Mouse (Mus musculus) CH12.LX (cell line): ENCODE measurements at regions not wholly inside any gene's neighbourhood (a gene's known extent, or its start where the extent isn't known, plus 50 kb on each side); places are given as distances from the start of the nearest gene placed in this dataset.

Experiments used
- DNase-seq: peaks from one replicate; pipeline ENCODE4 v3.0.0-alpha.2; 2013; ENCODE audit errors: extremely low read depth
- H3K27ac ChIP-seq: 2 replicates; pipeline ENCODE4 v1.5.1; 2012; ENCODE audit warnings: low read depth, mild to moderate bottlenecking, control low read depth, moderate library complexity; ENCODE audit not compliant: insufficient read depth
- H3K27me3 ChIP-seq: replicated peaks from 2 replicates; pipeline ENCODE3; 2012; ENCODE audit warnings: inconsistent platforms
- H3K36me3 ChIP-seq, 2 experiments: replicated peaks in 1 of 2; 2 replicates each; pipeline versions ENCODE3 to v1.6.1; 2012; ENCODE audit warnings: inconsistent platforms in 1 of 2, low read length in 1 of 2, mild to moderate bottlenecking in 1 of 2, mixed read lengths in 1 of 2, moderate library complexity in 1 of 2; ENCODE audit not compliant: control insufficient read depth in 1 of 2, insufficient read depth in 1 of 2
- H3K4me1 ChIP-seq, 2 experiments: 2 replicates each; pipeline ENCODE4 v1.6.1; 2012; ENCODE audit warnings: inconsistent platforms in 1 of 2, moderate library complexity in 1 of 2; ENCODE audit not compliant: insufficient read depth in 2 of 2, control insufficient read depth in 1 of 2
- H3K4me2 ChIP-seq: 2 replicates; pipeline ENCODE4 v1.6.1; 2012; ENCODE audit warnings: low read depth, mild to moderate bottlenecking, control low read depth; ENCODE audit not compliant: poor library complexity, insufficient read depth, severe bottlenecking
- H3K4me3 ChIP-seq, 3 experiments: fragments of 150-350 bp in 1 of 3; sonication (generic) in 1 of 3; replicated peaks in 1 of 3; 2 replicates each; pipeline versions ENCODE3 to v1.5.1; 2011 to 2012; ENCODE audit warnings: low read depth in 2 of 3, low read length in 2 of 3, mild to moderate bottlenecking in 2 of 3, moderate library complexity in 2 of 3, control low read depth in 1 of 3, improper control_type of control experiment in 1 of 3, inconsistent platforms in 1 of 3, mixed read lengths in 1 of 3; ENCODE audit not compliant: poor library complexity in 1 of 3
- H3K79me2 ChIP-seq: replicated peaks from 2 replicates; pipeline ENCODE4 v1.6.1; 2012; ENCODE audit warnings: mild to moderate bottlenecking, moderate library complexity; ENCODE audit not compliant: control insufficient read depth, poor library complexity, insufficient read depth, severe bottlenecking; ENCODE audit errors: extremely low read depth
- H3K9ac ChIP-seq: 2 replicates; pipeline ENCODE4 v1.6.1; 2012; ENCODE audit warnings: low read depth, mild to moderate bottlenecking, control low read depth, moderate library complexity; ENCODE audit not compliant: insufficient read depth
- H3K9me3 ChIP-seq: replicated peaks from 2 replicates; pipeline ENCODE3; 2012; ENCODE audit warnings: low read length, inconsistent platforms, mixed read lengths
- BHLHE40 ChIP-seq: IDR thresholded peaks from 2 replicates; pipeline ENCODE4 v1.6.1; 2011; ENCODE audit warnings: mild to moderate bottlenecking, low read depth, low read length, improper control_type of control experiment
- CHD1 ChIP-seq: IDR thresholded peaks from 2 replicates; pipeline ENCODE4 v1.6.1; 2012; ENCODE audit warnings: low read depth, low read length, improper control_type of control experiment, inconsistent platforms
- CHD2 ChIP-seq: IDR thresholded peaks from 2 replicates; pipeline ENCODE4 v1.6.1; 2011; ENCODE audit warnings: low read length, improper control_type of control experiment
- CTCF ChIP-seq, 2 experiments: IDR thresholded peaks in 1 of 2; conservative IDR thresholded peaks in 1 of 2; 2 replicates each; pipeline ENCODE4 v1.5.1; 2011 to 2012; ENCODE audit warnings: low read depth in 2 of 2, low read length in 2 of 2, improper control_type of control experiment in 1 of 2, inconsistent platforms in 1 of 2, mild to moderate bottlenecking in 1 of 2, moderate library complexity in 1 of 2
- E2F4 ChIP-seq: IDR thresholded peaks from 2 replicates; pipeline ENCODE4 v1.6.1; 2011; ENCODE audit warnings: low read depth, low read length, improper control_type of control experiment; ENCODE audit not compliant: insufficient replicate concordance
- ELF1 ChIP-seq: IDR thresholded peaks from 2 replicates; pipeline ENCODE4 v1.6.1; 2014; ENCODE audit warnings: low read depth, mild to moderate bottlenecking, inconsistent platforms, low read length, improper control_type of control experiment
- EP300 ChIP-seq: IDR thresholded peaks from 2 replicates; pipeline ENCODE4 v1.6.1; 2011; ENCODE audit warnings: low read length, improper control_type of control experiment
- ETS1 ChIP-seq: conservative IDR thresholded peaks from 2 replicates; pipeline ENCODE4 v1.6.1; 2012; ENCODE audit warnings: low read depth, mild to moderate bottlenecking, inconsistent platforms, low read length, improper control_type of control experiment, moderate library complexity
- GABPA ChIP-seq: IDR thresholded peaks from 2 replicates; pipeline ENCODE4 v1.6.1; 2012; ENCODE audit warnings: low read depth, low read length, improper control_type of control experiment, inconsistent platforms; ENCODE audit not compliant: insufficient replicate concordance
- HCFC1 ChIP-seq: IDR thresholded peaks from 2 replicates; pipeline ENCODE4 v1.6.1; 2012; ENCODE audit warnings: low read depth, mild to moderate bottlenecking, inconsistent platforms, low read length, improper control_type of control experiment
- IRF4 ChIP-seq: IDR thresholded peaks from 2 replicates; pipeline ENCODE4 v1.6.1; 2014; ENCODE audit warnings: low read depth, mild to moderate bottlenecking, inconsistent platforms, low read length, improper control_type of control experiment
- JUN ChIP-seq: IDR thresholded peaks from 2 replicates; pipeline ENCODE4 v1.6.1; 2011; ENCODE audit warnings: low read depth, mild to moderate bottlenecking, low read length, improper control_type of control experiment, moderate library complexity; ENCODE audit not compliant: insufficient read depth
- JUND ChIP-seq: conservative IDR thresholded peaks from 2 replicates; pipeline ENCODE4 v1.6.1; 2011; ENCODE audit warnings: low read depth, low read length, improper control_type of control experiment
- KAT2A ChIP-seq: IDR thresholded peaks from 2 replicates; pipeline ENCODE4 v1.6.1; 2012; ENCODE audit warnings: low read length, improper control_type of control experiment, inconsistent platforms; ENCODE audit not compliant: insufficient replicate concordance
- MAFK ChIP-seq: IDR thresholded peaks from 2 replicates; pipeline ENCODE4 v1.6.1; 2011; ENCODE audit warnings: low read length, improper control_type of control experiment; ENCODE audit not compliant: insufficient replicate concordance
- MAX ChIP-seq: IDR thresholded peaks from 2 replicates; pipeline ENCODE4 v1.6.1; 2011; ENCODE audit warnings: low read length, improper control_type of control experiment
- MAZ ChIP-seq: IDR thresholded peaks from 2 replicates; pipeline ENCODE4 v1.6.1; 2012; ENCODE audit warnings: low read depth, mild to moderate bottlenecking, inconsistent platforms, low read length, improper control_type of control experiment, moderate library complexity
- MEF2A ChIP-seq: IDR thresholded peaks from 2 replicates; pipeline ENCODE4 v1.6.1; 2014; ENCODE audit warnings: low read depth, mild to moderate bottlenecking, inconsistent platforms, low read length, improper control_type of control experiment, borderline replicate concordance
- MXI1 ChIP-seq: IDR thresholded peaks from 2 replicates; pipeline ENCODE4 v1.6.1; 2011; ENCODE audit warnings: mild to moderate bottlenecking, low read depth, low read length, improper control_type of control experiment
- MYC ChIP-seq: IDR thresholded peaks from 2 replicates; pipeline ENCODE4 v1.6.1; 2011; ENCODE audit warnings: low read depth, mild to moderate bottlenecking, improper control_type of control experiment, low read length
- NELFE ChIP-seq: IDR thresholded peaks from 2 replicates; pipeline ENCODE4 v1.6.1; 2011; ENCODE audit warnings: low read depth, low read length, improper control_type of control experiment
- NRF1 ChIP-seq: IDR thresholded peaks from 2 replicates; pipeline ENCODE4 v1.6.1; 2014; ENCODE audit warnings: low read depth, mild to moderate bottlenecking, inconsistent platforms, low read length, improper control_type of control experiment, moderate library complexity
- PAX5 ChIP-seq: IDR thresholded peaks from 2 replicates; pipeline ENCODE4 v1.6.1; 2012; ENCODE audit warnings: low read length, inconsistent platforms, mixed read lengths
- POLR2AphosphoS2 ChIP-seq: IDR thresholded peaks from 2 replicates; pipeline ENCODE4 v1.6.1; 2011; ENCODE audit warnings: low read depth, low read length, improper control_type of control experiment
- RAD21 ChIP-seq: IDR thresholded peaks from 2 replicates; pipeline ENCODE4 v1.6.1; 2011; ENCODE audit warnings: low read depth, mild to moderate bottlenecking, low read length, improper control_type of control experiment, moderate library complexity
- RCOR1 ChIP-seq: conservative IDR thresholded peaks from 2 replicates; pipeline ENCODE4 v1.6.1; 2012; ENCODE audit warnings: low read depth, mild to moderate bottlenecking, inconsistent platforms, low read length, improper control_type of control experiment
- SMC3 ChIP-seq: IDR thresholded peaks from 2 replicates; pipeline ENCODE4 v1.6.1; 2011; ENCODE audit warnings: low read depth, low read length, improper control_type of control experiment
- TBP ChIP-seq: conservative IDR thresholded peaks from 2 replicates; pipeline ENCODE4 v1.6.1; 2011; ENCODE audit warnings: low read depth, low read length, improper control_type of control experiment
- TCF12 ChIP-seq: IDR thresholded peaks from 2 replicates; pipeline ENCODE4 v1.6.1; 2014; ENCODE audit warnings: low read depth, mild to moderate bottlenecking, inconsistent platforms, low read length, improper control_type of control experiment
- UBTF ChIP-seq: IDR thresholded peaks from 2 replicates; pipeline ENCODE4 v1.6.1; 2012; ENCODE audit warnings: low read depth, mild to moderate bottlenecking, inconsistent platforms, low read length, improper control_type of control experiment, moderate library complexity
- USF1 ChIP-seq: IDR thresholded peaks from 2 replicates; pipeline ENCODE4 v1.6.1; 2014; ENCODE audit warnings: low read depth, mild to moderate bottlenecking, inconsistent platforms, low read length, improper control_type of control experiment
- USF2 ChIP-seq: conservative IDR thresholded peaks from 2 replicates; pipeline ENCODE4 v1.6.1; 2011; ENCODE audit warnings: low read depth, low read length, improper control_type of control experiment
- ZC3H11A ChIP-seq: IDR thresholded peaks from 2 replicates; pipeline ENCODE4 v1.6.1; 2012; ENCODE audit warnings: low read depth, mild to moderate bottlenecking, inconsistent platforms, low read length, improper control_type of control experiment
- ZKSCAN1 ChIP-seq: IDR thresholded peaks from 2 replicates; pipeline ENCODE4 v1.6.1; 2012; ENCODE audit warnings: low read depth, inconsistent platforms, low read length, improper control_type of control experiment, borderline replicate concordance
- ZMIZ1 ChIP-seq: IDR thresholded peaks from 2 replicates; pipeline ENCODE4 v1.6.1; 2012; ENCODE audit warnings: low read depth, mild to moderate bottlenecking, inconsistent platforms, low read length, improper control_type of control experiment
- ZNF384 ChIP-seq: IDR thresholded peaks from 2 replicates; pipeline ENCODE4 v1.6.1; 2012; ENCODE audit warnings: low read depth, low read length, improper control_type of control experiment, inconsistent platforms
- dilution Hi-C: fragments of 300-500 bp; cut with MboI; formaldehyde crosslinking; loops from 2 replicates; pipeline ENCODE4 v1.14.3; 2020; ENCODE audit warnings: low sequenced_read_pairs; ENCODE audit not compliant: extremely low pct_unique_long_range_greater_than_20kb, extremely low pct_ligation_motif_present
- in situ Hi-C: fragments of 300-500 bp; cut with MboI; formaldehyde crosslinking; loops from 3 replicates; pipeline ENCODE4 v1.14.3; 2019; ENCODE audit warnings: low sequenced_read_pairs, low pct_ligation_motif_present, low pct_unique_long_range_greater_than_20kb, mixed read lengths

GRCm38 (mm10) chr15:10872322-10872967 lies 79.7 kb upstream of the C1qtnf3 start (continued):
- TF ChIP-seq GABPA (no peak), SMC3 (peak; percentile 53), USF2 (no peak), ETS1 (no peak)

- H3K4me2 ChIP-seq: peak overlapping the region; percentile 70
- peaks cover 3 to 31% of the 10 kb centered on the region in 2 experiments; a peak in 3 of 4 replicates for H3K4me1 ChIP-seq
- dilution Hi-C loops (no loop called here), in situ Hi-C loops (no loop called here)
- H3K9me3 ChIP-seq: peaks cover 3% of the 10 kb centered on the region
- H3K79me2 ChIP-seq: no peaks in the 10 kb centered on the region
- no peaks in the 10 kb centered on the region for H3K36me3 ChIP-seq
- peak overlapping the region; percentile 60; the same call in 1 of the 2 replicates for H3K9ac ChIP-seq
- peak; percentile 92 for DNase-seq
- H3K27ac ChIP-seq: no peak overlapping the region
- no peak overlapping the region for H3K4me3 ChIP-seq
- no peaks in the 10 kb centered on the region for H3K27me3 ChIP-seq
- TF ChIP-seq SMC3 (no peak), GABPA (no peak), KAT2A (no peak), NRF1 (no peak), EP300 (peak; percentile 89), MAX (peak; percentile 93), RCOR1 (no peak), ETS1 (peak; percentile 87), USF2 (peak; percentile 70), ZKSCAN1 (no peak), NELFE (no peak), JUN (no peak), E2F4 (no peak), MAFK (0 out of 2 replicates have a peak, but pooled peaks have one; percentile 48), ELF1 (0 out of 2 replicates have a peak, but pooled peaks have one; percentile 28), MAZ (no peak), CTCF (conservative IDR thresholded peaks at IDR 0.05 in 1 of 2, IDR thresholded peaks at IDR 0.05 in 1 of 2; ENCODE audit: low read depth in 2 of 2, low read length in 2 of 2) (no peak), UBTF (no peak), ZNF384 (no peak), CHD1 (no peak), TBP (0 out of 2 replicates have a peak, but pooled peaks have one; percentile 14), HCFC1 (no peak; the same call in 1 of the 2 replicates), MXI1 (peak; percentile 63; the same call in 1 of the 2 replicates), RAD21 (no peak), POLR2AphosphoS2 (no peak), IRF4 (peak; percentile 88), USF1 (peak; percentile 77), PAX5 (no peak), ZMIZ1 (no peak), MYC (peak; percentile 86), JUND (no peak), BHLHE40 (peak; percentile 88), MEF2A (peak; percentile 92; the same call in 1 of the 2 replicates), TCF12 (peak; percentile 77; the same call in 1 of the 2 replicates), ZC3H11A (no peak), CHD2 (peak; percentile 63; the same call in 1 of the 2 replicates)
Observed at GRCm38 (mm10) chr15:10876328-10876727, 75.8 kb upstream of the C1qtnf3 start.
